Mouse (Mus musculus) MEL (cell line): ENCODE measurements at regions not wholly inside any gene's neighbourhood (a gene's known extent, or its start where the extent isn't known, plus 50 kb on each side); places are given as distances from the start of the nearest gene placed in this dataset.

Experiments used
- DNase-seq: peaks from one replicate; pipeline ENCODE4 v3.0.0; 2011; ENCODE audit warnings: low read depth, low spot score
- H3K27ac ChIP-seq: 2 replicates; pipeline ENCODE4 v1.5.1; 2012; ENCODE audit warnings: low read depth, mild to moderate bottlenecking, control low read depth, low read length, moderate library complexity; ENCODE audit not compliant: control insufficient read depth
- H3K27me3 ChIP-seq, 2 experiments: fragments of 150-350 bp in 1 of 2; sonication (generic) in 1 of 2; 2 replicates each; pipeline ENCODE4 v1.6.1; 2012; ENCODE audit warnings: low read length in 2 of 2, mild to moderate bottlenecking in 2 of 2, improper control_type of control experiment in 1 of 2, moderate library complexity in 1 of 2; ENCODE audit not compliant: insufficient read depth in 2 of 2, control insufficient read depth in 1 of 2
- H3K36me3 ChIP-seq, 2 experiments: 2 replicates each; pipeline ENCODE4 v1.6.1; 2012 to 2014; ENCODE audit warnings: low read length in 2 of 2, improper control_type of control experiment in 1 of 2, inconsistent platforms in 1 of 2, mild to moderate bottlenecking in 1 of 2; ENCODE audit not compliant: insufficient read depth in 2 of 2, control insufficient read depth in 1 of 2
- H3K4me1 ChIP-seq, 2 experiments: fragments of 150-350 bp in 1 of 2; sonication (generic) in 1 of 2; 2 replicates each; pipeline ENCODE4 v1.6.1; 2012; ENCODE audit warnings: low read length in 2 of 2, improper control_type of control experiment in 1 of 2, mild to moderate bottlenecking in 1 of 2; ENCODE audit not compliant: insufficient read depth in 2 of 2, control insufficient read depth in 1 of 2
- H3K4me3 ChIP-seq, 2 experiments: fragments of 150-350 bp in 1 of 2; sonication (generic) in 1 of 2; 2 replicates each; pipeline ENCODE4 v1.5.1; 2012; ENCODE audit warnings: low read depth in 2 of 2, low read length in 2 of 2, mild to moderate bottlenecking in 2 of 2, moderate library complexity in 2 of 2, control low read depth in 1 of 2, improper control_type of control experiment in 1 of 2; ENCODE audit not compliant: control insufficient read depth in 1 of 2, insufficient read depth in 1 of 2
- H3K79me2 ChIP-seq: 2 replicates; pipeline ENCODE4 v1.6.1; 2012; ENCODE audit warnings: mild to moderate bottlenecking, low read length, moderate library complexity; ENCODE audit not compliant: control insufficient read depth, poor library complexity, insufficient read depth
- H3K9ac ChIP-seq: 2 replicates; pipeline ENCODE4 v1.6.1; 2012; ENCODE audit warnings: low read depth, mild to moderate bottlenecking, control low read depth, low read length, moderate library complexity; ENCODE audit not compliant: control insufficient read depth, poor library complexity, severe bottlenecking
- H3K9me3 ChIP-seq: fragments of 150-350 bp; sonication (generic); replicated peaks from 2 replicates; pipeline ENCODE4 v1.6.1; 2012; ENCODE audit warnings: mild to moderate bottlenecking, low read length, improper control_type of control experiment, moderate library complexity; ENCODE audit not compliant: insufficient read depth
- BHLHE40 ChIP-seq: IDR thresholded peaks from 2 replicates; pipeline ENCODE4 v1.6.1; 2012; ENCODE audit warnings: low read depth, mild to moderate bottlenecking, inconsistent platforms, low read length, improper control_type of control experiment, borderline replicate concordance
- CHD2 ChIP-seq: IDR thresholded peaks from 2 replicates; pipeline ENCODE4 v1.6.1; 2011; ENCODE audit warnings: low read length, improper control_type of control experiment
- CTCF ChIP-seq, 3 experiments: IDR thresholded peaks in 2 of 3; conservative IDR thresholded peaks in 1 of 3; 2 replicates each; pipeline ENCODE4 v1.5.1; 2011 to 2012; ENCODE audit warnings: low read length in 3 of 3, low read depth in 2 of 3, mild to moderate bottlenecking in 2 of 3, improper control_type of control experiment in 1 of 3, inconsistent platforms in 1 of 3, mixed read lengths in 1 of 3, moderate library complexity in 1 of 3; ENCODE audit not compliant: control insufficient read depth in 1 of 3, insufficient read depth in 1 of 3, poor library complexity in 1 of 3, severe bottlenecking in 1 of 3
- EP300 ChIP-seq, 2 experiments: IDR thresholded peaks; 2 replicates each; pipeline ENCODE4 v1.6.1; 2011; ENCODE audit warnings: improper control_type of control experiment in 2 of 2, low read length in 2 of 2, low read depth in 1 of 2, mild to moderate bottlenecking in 1 of 2
- ETS1 ChIP-seq: IDR thresholded peaks from 2 replicates; pipeline ENCODE4 v1.6.1; 2012; ENCODE audit warnings: low read depth, mild to moderate bottlenecking, inconsistent platforms, low read length, improper control_type of control experiment, moderate library complexity
- GATA1 ChIP-seq: IDR thresholded peaks from 2 replicates; pipeline ENCODE4 v1.6.1; 2011; ENCODE audit warnings: low read depth, low read length, improper control_type of control experiment
- MAFK ChIP-seq: IDR thresholded peaks from 2 replicates; pipeline ENCODE4 v1.6.1; 2011; ENCODE audit warnings: low read depth, mild to moderate bottlenecking, low read length, improper control_type of control experiment, borderline replicate concordance
- MEF2A ChIP-seq: IDR thresholded peaks from 2 replicates; pipeline ENCODE4 v1.6.1; 2014; ENCODE audit warnings: low read depth, mild to moderate bottlenecking, inconsistent platforms, low read length, improper control_type of control experiment; ENCODE audit not compliant: poor library complexity, insufficient replicate concordance, severe bottlenecking; ENCODE audit errors: extremely low read depth
- MXI1 ChIP-seq: IDR thresholded peaks from 2 replicates; pipeline ENCODE4 v1.6.1; 2011; ENCODE audit warnings: mild to moderate bottlenecking, low read depth, low read length, improper control_type of control experiment
- MYC ChIP-seq: IDR thresholded peaks from 2 replicates; pipeline ENCODE4 v1.6.1; 2011; ENCODE audit warnings: low read depth, mild to moderate bottlenecking, low read length, improper control_type of control experiment, moderate library complexity
- POLR2A ChIP-seq, 2 experiments: IDR thresholded peaks; 2 replicates each; pipeline ENCODE4 v1.6.1; 2011 to 2012; ENCODE audit warnings: low read length in 2 of 2, mild to moderate bottlenecking in 2 of 2, control low read depth in 1 of 2, improper control_type of control experiment in 1 of 2, low read depth in 1 of 2, moderate library complexity in 1 of 2; ENCODE audit not compliant: control insufficient read depth in 1 of 2, insufficient read depth in 1 of 2, poor library complexity in 1 of 2
- POLR2AphosphoS2 ChIP-seq: IDR thresholded peaks from 2 replicates; pipeline ENCODE4 v1.6.1; 2011; ENCODE audit warnings: low read length, improper control_type of control experiment
- POLR2AphosphoS5 ChIP-seq: IDR thresholded peaks from 2 replicates; pipeline ENCODE4 v1.6.1; 2012; ENCODE audit warnings: low read depth, borderline replicate concordance, mild to moderate bottlenecking, inconsistent platforms, low read length, moderate library complexity, mixed read lengths
- RCOR1 ChIP-seq: IDR thresholded peaks from 2 replicates; pipeline ENCODE4 v1.6.1; 2012; ENCODE audit warnings: low read depth, mild to moderate bottlenecking, inconsistent platforms, low read length, improper control_type of control experiment
- SMC3 ChIP-seq: IDR thresholded peaks from 2 replicates; pipeline ENCODE4 v1.6.1; 2011; ENCODE audit warnings: low read depth, low read length, improper control_type of control experiment
- TAL1 ChIP-seq: IDR thresholded peaks from 2 replicates; pipeline ENCODE4 v1.6.1; 2012; ENCODE audit warnings: mild to moderate bottlenecking, inconsistent platforms, low read length, moderate library complexity, mixed read lengths
- TBP ChIP-seq: IDR thresholded peaks from 2 replicates; pipeline ENCODE4 v1.8.0; 2011; ENCODE audit warnings: low read depth, low read length, improper control_type of control experiment
- TCF12 ChIP-seq: IDR thresholded peaks from 2 replicates; pipeline ENCODE4 v1.6.1; 2014; ENCODE audit warnings: low read depth, mild to moderate bottlenecking, inconsistent platforms, low read length, improper control_type of control experiment, moderate library complexity
- ZC3H11A ChIP-seq: IDR thresholded peaks from 2 replicates; pipeline ENCODE4 v1.6.1; 2012; ENCODE audit warnings: low read depth, mild to moderate bottlenecking, inconsistent platforms, low read length, improper control_type of control experiment
- ZKSCAN1 ChIP-seq: IDR thresholded peaks from 2 replicates; pipeline ENCODE4 v1.6.1; 2012; ENCODE audit warnings: low read depth, mild to moderate bottlenecking, inconsistent platforms, low read length, improper control_type of control experiment, moderate library complexity
- ZNF384 ChIP-seq: IDR thresholded peaks from 2 replicates; pipeline ENCODE4 v1.6.1; 2012; ENCODE audit warnings: low read depth, mild to moderate bottlenecking, inconsistent platforms, low read length, improper control_type of control experiment

DNA sequence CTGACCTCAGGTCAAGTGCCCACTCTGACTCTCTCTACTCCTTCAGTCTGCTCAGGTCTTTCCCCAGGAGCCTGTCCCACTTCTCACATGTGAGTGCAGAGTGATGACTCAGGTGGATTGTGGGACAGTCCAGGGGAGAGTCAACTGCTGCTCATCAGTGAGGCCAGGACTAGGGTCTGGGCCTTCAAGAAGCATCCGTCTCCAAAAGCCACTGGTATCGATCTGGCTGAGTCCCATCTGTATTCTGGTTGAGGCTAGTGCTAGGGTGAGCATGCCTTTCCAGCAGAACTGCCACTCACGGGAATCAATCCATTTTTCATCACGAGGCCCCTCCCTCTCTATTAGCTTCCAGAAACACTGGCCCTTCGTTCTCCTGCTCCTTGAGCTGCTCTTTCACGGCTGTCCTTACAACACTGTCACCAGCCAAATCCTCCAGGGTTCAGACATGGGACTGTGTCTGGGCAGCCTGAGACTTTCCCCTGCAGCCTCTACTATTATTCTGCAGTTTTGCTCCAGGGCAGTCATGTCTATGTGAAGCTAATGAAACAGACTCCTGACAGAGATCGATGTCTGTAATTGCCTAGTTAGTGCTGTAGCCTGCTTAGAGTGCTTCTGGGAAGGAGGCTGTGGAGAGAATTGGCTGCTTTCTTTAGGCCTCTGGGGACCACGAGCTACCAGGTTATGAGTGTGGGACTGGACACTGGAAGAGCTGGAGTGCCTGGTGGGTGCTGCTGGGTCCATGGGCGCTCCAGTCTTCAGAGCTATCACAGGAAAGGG, 169.3 kb downstream of the Med10 start:
- Histone ChIP-seq H3K9ac (no peak overlapping the region), H3K4me1 (peaks cover 0 to 5% of the 10 kb centered on the region in 2 experiments; a peak in 1 of 4 replicates), H3K36me3 (peaks cover 0 to 3% of the 10 kb centered on the region in 2 experiments; a peak in 1 of 4 replicates), H3K27me3 (no peaks in the 10 kb centered on the region), H3K79me2 (no peaks in the 10 kb centered on the region), H3K4me3 (no peak overlapping the region), H3K27ac (no peak overlapping the region), H3K9me3 (no peaks in the 10 kb centered on the region)
- TF ChIP-seq RCOR1 (no peak), ZC3H11A (no peak), ZKSCAN1 (no peak), BHLHE40 (no peak), CHD2 (no peak), CTCF (IDR thresholded peaks at IDR 0.05 in 2 of 3, conservative IDR thresholded peaks at IDR 0.05 in 1 of 3; ENCODE audit: control insufficient read depth in 1 of 3, insufficient read depth in 1 of 3, low read depth in 2 of 3, low read length in 3 of 3, poor library complexity in 1 of 3, severe bottlenecking in 1 of 3) (no peak), POLR2A (IDR thresholded peaks at IDR 0.05; ENCODE audit: control insufficient read depth in 1 of 2, insufficient read depth in 1 of 2, low read depth in 1 of 2, low read length in 2 of 2, poor library complexity in 1 of 2) (no peak), MAFK (no peak), TBP (no peak), ETS1 (no peak), POLR2AphosphoS5 (no peak), MXI1 (no peak), TCF12 (no peak), TAL1 (no peak), POLR2AphosphoS2 (no peak), GATA1 (no peak), SMC3 (no peak), ZNF384 (no peak), MYC (no peak), MEF2A (no peak)
- no peak for DNase-seq

DNA sequence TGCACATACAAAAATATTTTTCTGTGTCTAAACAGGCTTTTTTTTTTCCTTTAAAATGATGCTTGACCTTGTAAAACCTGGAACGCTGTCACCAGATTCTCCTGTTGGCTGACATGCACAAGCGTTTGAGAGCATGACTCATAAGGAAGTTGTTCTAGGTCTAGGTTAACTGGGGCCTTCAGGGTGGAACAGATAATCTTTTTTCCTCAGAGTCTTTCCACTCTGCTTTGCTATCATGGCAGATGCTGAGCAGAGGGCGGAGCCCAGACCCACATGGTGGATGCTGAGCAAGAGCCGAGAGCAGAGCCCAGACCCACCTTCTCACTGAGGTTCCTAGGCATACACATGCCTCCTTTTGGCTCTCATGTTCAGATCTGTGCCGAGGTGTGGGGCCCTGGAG, 172.6 kb downstream of the Med10 start:
- no peak overlapping the region for H3K9ac ChIP-seq
- no peak overlapping the region for H3K27ac ChIP-seq
- H3K4me1 ChIP-seq = peaks cover 0 to 11% of the 10 kb centered on the region in 2 experiments; a peak in 2 of 4 replicates
- H3K9me3 ChIP-seq = no peaks in the 10 kb centered on the region
- no peaks in the 10 kb centered on the region for H3K79me2 ChIP-seq
- TF ChIP-seq GATA1 = peak; percentile 30; the same call in 1 of the 2 replicates
- peak; percentile 15; the same call in 1 of the 2 replicates for TF ChIP-seq TAL1
- TF ChIP-seq TBP = peak; percentile 62; the same call in 1 of the 2 replicates
- peak in 1 of 2 experiments; percentile 44; a peak in 2 of 4 replicates for TF ChIP-seq EP300 (IDR thresholded peaks at IDR 0.05; ENCODE audit: low read depth in 1 of 2, low read length in 2 of 2)
- TF ChIP-seq POLR2A (IDR thresholded peaks at IDR 0.05; ENCODE audit: control insufficient read depth in 1 of 2, insufficient read depth in 1 of 2, low read depth in 1 of 2, low read length in 2 of 2, poor library complexity in 1 of 2) = no peak
- no peak for TF ChIP-seq ZNF384
- no peak overlapping the region for H3K4me3 ChIP-seq
- no peaks in the 10 kb centered on the region for H3K27me3 ChIP-seq
- peaks cover 0 to 3% of the 10 kb centered on the region in 2 experiments; a peak in 2 of 4 replicates for H3K36me3 ChIP-seq
- DNase-seq = peak; percentile 64
